23 mouse cellular contexts compared by ENCODE assay signal in genomic region chr9:29262836-29263235, GRCm38 (mm10).
"Had no signal": no experiment of that assay in that cellular context is flagged by ENCODE, and none has a peak within 500 bp of the region (broad histone marks: within the 10 kb centered on the region; RNA-seq: fewer than 3 reads in every experiment).

No protein-coding gene starts in this region.

- H3K4me2 ChIP-seq: limb, embryonic 13.5 days; liver, embryonic 12.5 days; liver, embryonic 15.5 days; lung, embryonic 15.5 days; midbrain, embryonic 13.5 days; neural tube, embryonic 12.5 days; neural tube, embryonic 15.5 days; stomach, embryonic 15.5 days had no signal

- DNase-seq: kidney, adult 18-20 months; kidney, adult 9 months; kidney, postnatal 14 days; kidney, postnatal 4 days; liver; lung, adult 18-20 months; lung, postnatal 10 days; lung, postnatal 36 days; right cerebral cortex, adult 18-20 months; right cerebral cortex, postnatal 14 days; right cerebral cortex, postnatal 4 days; thymus, postnatal 36 days had no signal

- H3K4me1 ChIP-seq: limb, embryonic 10.5 days; limb, embryonic 13.5 days; liver, embryonic 12.5 days; liver, embryonic 15.5 days; lung, embryonic 15.5 days; megakaryocyte, embryonic 14.5 days; neural tube, embryonic 12.5 days; stomach, embryonic 15.5 days had no signal

- H3K4me3 ChIP-seq: limb, embryonic 10.5 days; limb, embryonic 13.5 days; liver, embryonic 12.5 days; liver, embryonic 15.5 days; lung, embryonic 15.5 days; megakaryocyte, embryonic 14.5 days; midbrain, embryonic 10.5 days; midbrain, embryonic 13.5 days; neural tube, embryonic 12.5 days; neural tube, embryonic 15.5 days; stomach, embryonic 15.5 days had no signal

- H3K9me3 ChIP-seq: limb, embryonic 10.5 days; limb, embryonic 13.5 days; liver, embryonic 12.5 days; liver, embryonic 15.5 days; lung, embryonic 15.5 days; megakaryocyte, embryonic 14.5 days; midbrain, embryonic 10.5 days; midbrain, embryonic 13.5 days; neural tube, embryonic 12.5 days; neural tube, embryonic 15.5 days; stomach, embryonic 15.5 days had no signal

- ATAC-seq: liver, embryonic 12.5 days; midbrain, embryonic 13.5 days had no signal

- H3K36me3 ChIP-seq: limb, embryonic 10.5 days; limb, embryonic 13.5 days; liver, embryonic 12.5 days; liver, embryonic 15.5 days; lung, embryonic 15.5 days; midbrain, embryonic 10.5 days; midbrain, embryonic 13.5 days; neural tube, embryonic 12.5 days; neural tube, embryonic 15.5 days; stomach, embryonic 15.5 days had no signal

- H3K27ac ChIP-seq: limb, embryonic 10.5 days; limb, embryonic 13.5 days; liver, embryonic 12.5 days; liver, embryonic 15.5 days; lung, embryonic 15.5 days; midbrain, embryonic 10.5 days; midbrain, embryonic 13.5 days; neural tube, embryonic 12.5 days; neural tube, embryonic 15.5 days; stomach, embryonic 15.5 days had no signal

- H3K9ac ChIP-seq: limb, embryonic 13.5 days; liver, embryonic 12.5 days; liver, embryonic 15.5 days; lung, embryonic 15.5 days; midbrain, embryonic 13.5 days; neural tube, embryonic 12.5 days; neural tube, embryonic 15.5 days; stomach, embryonic 15.5 days had no signal

- H3K27me3 ChIP-seq: liver, embryonic 12.5 days; liver, embryonic 15.5 days; lung, embryonic 15.5 days; megakaryocyte, embryonic 14.5 days; midbrain, embryonic 13.5 days; neural tube, embryonic 12.5 days; neural tube, embryonic 15.5 days; stomach, embryonic 15.5 days had no signal
